Comparison of ENCODE assay signal across 8 mouse cellular contexts in genomic region chr4:41756440-41756839, GRCm38 (mm10). TPM values are rescaled to one million over a fixed set of nuclear protein-coding genes. Genes with fewer than 3 reads are reported as not detected.
DNase-seq lines count a peak whose midpoint lies in the region; ATAC-seq and TF ChIP-seq lines count a peak whose summit lies in the region.

No protein-coding gene starts in this region.

- 0 out of 2 replicates have a peak, but pooled peaks cover 8% of the 10 kb centered on the region for H3K27me3 ChIP-seq in hindbrain, embryonic 10.5 days (ENCODE audit: insufficient read depth, poor library complexity, severe bottlenecking)
- H3K27me3 ChIP-seq in midbrain, embryonic 12.5 days = peaks cover 6% of the 10 kb centered on the region

- peak; percentile 34 for DNase-seq in kidney, adult 18-20 months
- DNase-seq in kidney, postnatal 10 days = no peak
- no peak for DNase-seq in hindbrain, embryonic 10.5 days (ENCODE audit: low spot score)
- DNase-seq in adrenal gland, postnatal 10 days = no peak
- no peak for DNase-seq in right cerebral cortex, postnatal 36 days (ENCODE audit: low spot score in 2 of 2)
- DNase-seq in urinary bladder, postnatal 4 days (ENCODE audit: low spot score in 2 of 2) = no peak

- peak overlapping the region; percentile 79 for H3K4me2 ChIP-seq in midbrain, embryonic 12.5 days (replicated peaks)

- H3K4me1 ChIP-seq in bone marrow macrophage, adult 2 months (ENCODE audit: control insufficient read depth, insufficient read depth, low read length) = peaks cover 9% of the 10 kb centered on the region
- H3K4me1 ChIP-seq in hindbrain, embryonic 10.5 days (replicated peaks) = peaks cover 46% of the 10 kb centered on the region
- peaks cover 28% of the 10 kb centered on the region for H3K4me1 ChIP-seq in midbrain, embryonic 12.5 days

- no peak for TF ChIP-seq CTCF in bone marrow macrophage, adult 2 months (IDR thresholded peaks at IDR 0.05; ENCODE audit: low read depth, low read length)

- TF ChIP-seq POLR2A in bone marrow macrophage, adult 2 months (IDR thresholded peaks at IDR 0.05; ENCODE audit: borderline replicate concordance, low read depth, low read length) = no peak

- no peak for ATAC-seq in midbrain, embryonic 12.5 days (ENCODE audit: low FRiP score, low read depth)

- no peak overlapping the region for H3K27ac ChIP-seq in bone marrow macrophage, adult 2 months (ENCODE audit: insufficient read depth, low read depth, low read length)
- H3K27ac ChIP-seq in hindbrain, embryonic 10.5 days = peak overlapping the region; percentile 87
- no peak overlapping the region for H3K27ac ChIP-seq in midbrain, embryonic 12.5 days (replicated peaks)

- WGBS in hindbrain, embryonic 10.5 days = 81% methylated on average over 8 of the region's 8 CpGs
- WGBS in midbrain, embryonic 12.5 days = 79% methylated on average over 8 of the region's 8 CpGs

- peak overlapping the region; percentile 65; the same call in 1 of the 2 replicates for H3K9ac ChIP-seq in midbrain, embryonic 12.5 days (replicated peaks)

- no peaks in the 10 kb centered on the region for H3K9me3 ChIP-seq in hindbrain, embryonic 10.5 days
- no peaks in the 10 kb centered on the region for H3K9me3 ChIP-seq in midbrain, embryonic 12.5 days

- peaks cover 6% of the 10 kb centered on the region; the same call in 1 of the 2 replicates for H3K36me3 ChIP-seq in hindbrain, embryonic 10.5 days
- no peaks in the 10 kb centered on the region for H3K36me3 ChIP-seq in midbrain, embryonic 12.5 days

- peak overlapping the region; percentile 73 for H3K4me3 ChIP-seq in bone marrow macrophage, adult 2 months (ENCODE audit: insufficient read depth, low read length)
- H3K4me3 ChIP-seq in hindbrain, embryonic 10.5 days = peak overlapping the region; percentile 79
- H3K4me3 ChIP-seq in midbrain, embryonic 12.5 days = peak overlapping the region; percentile 65

RNA-seq across cellular contexts. Expression of gene Sigmar1, which starts 0.5 kb away (rescaled TPM):
- 52.7 and 60.0 TPM in 2 replicates for polyA plus RNA-seq in bone marrow macrophage, adult 2 months (2012; ENCODE audit: insufficient read depth, insufficient read length, missing spikeins)
- polyA plus RNA-seq in hindbrain, embryonic 10.5 days (2016; fragmentation: Nextera tagmentation; extraction: Ambion mirVana) = 77.4 and 89.4 TPM in 2 replicates
- 50.4 and 55.3 TPM in 2 replicates for polyA plus RNA-seq in midbrain, embryonic 12.5 days (2016; fragmentation: Nextera tagmentation; extraction: Ambion mirVana)
- total RNA-seq in adrenal gland, postnatal 10 days (2021) = 10 to 100 TPM; 65.8 to 68.8 TPM

RNA-seq across cellular contexts. Expression of gene Galt, which starts 1.4 kb away (rescaled TPM):
- polyA plus RNA-seq in bone marrow macrophage, adult 2 months (2012; ENCODE audit: insufficient read depth, insufficient read length, missing spikeins) = 30.4 and 34.5 TPM in 2 replicates
- 22.9 and 24.3 TPM in 2 replicates for polyA plus RNA-seq in hindbrain, embryonic 10.5 days (2016; fragmentation: Nextera tagmentation; extraction: Ambion mirVana)
- 22.0 and 25.5 TPM in 2 replicates for polyA plus RNA-seq in midbrain, embryonic 12.5 days (2016; fragmentation: Nextera tagmentation; extraction: Ambion mirVana)
- total RNA-seq in adrenal gland, postnatal 10 days (2021) = 10 to 100 TPM; 42.3 to 49.2 TPM

RNA-seq across cellular contexts. Expression of gene Ccl27a, which starts 17.6 kb away (rescaled TPM):
- 13.3 and 15.4 TPM in 2 replicates for polyA plus RNA-seq in bone marrow macrophage, adult 2 months (2012; ENCODE audit: insufficient read depth, insufficient read length, missing spikeins)
- 51.0 and 86.2 TPM in 2 replicates for polyA plus RNA-seq in hindbrain, embryonic 10.5 days (2016; fragmentation: Nextera tagmentation; extraction: Ambion mirVana)
- 119 and 134 TPM in 2 replicates for polyA plus RNA-seq in midbrain, embryonic 12.5 days (2016; fragmentation: Nextera tagmentation; extraction: Ambion mirVana)
- 10 to 100 TPM; 31.0 to 44.5 TPM for total RNA-seq in adrenal gland, postnatal 10 days (2021)

RNA-seq across cellular contexts. Expression of gene Arid3c, which starts 25.5 kb away (rescaled TPM):
- polyA plus RNA-seq in bone marrow macrophage, adult 2 months (2012; ENCODE audit: insufficient read depth, insufficient read length, missing spikeins) = not detected in 2 replicates
- 0.36 and 0.88 TPM in 2 replicates for polyA plus RNA-seq in hindbrain, embryonic 10.5 days (2016; fragmentation: Nextera tagmentation; extraction: Ambion mirVana)
- polyA plus RNA-seq in midbrain, embryonic 12.5 days (2016; fragmentation: Nextera tagmentation; extraction: Ambion mirVana) = 0.26 and 0.54 TPM in 2 replicates
- total RNA-seq in adrenal gland, postnatal 10 days (2021) = not detected

RNA-seq across cellular contexts. Expression of gene Dctn3, which starts 33.5 kb away (rescaled TPM):
- polyA plus RNA-seq in bone marrow macrophage, adult 2 months (2012; ENCODE audit: insufficient read depth, insufficient read length, missing spikeins) = 75.2 and 75.7 TPM in 2 replicates
- 171 and 232 TPM in 2 replicates for polyA plus RNA-seq in hindbrain, embryonic 10.5 days (2016; fragmentation: Nextera tagmentation; extraction: Ambion mirVana)
- 184 and 185 TPM in 2 replicates for polyA plus RNA-seq in midbrain, embryonic 12.5 days (2016; fragmentation: Nextera tagmentation; extraction: Ambion mirVana)
- 100 to 1,000 TPM; 100 to 104 TPM for total RNA-seq in adrenal gland, postnatal 10 days (2021)
